Mouse (Mus musculus) brain, embryonic 18.5 days (tissue): ENCODE measurements around the gene Zfand3.

Source experiments
- DNase-seq: peaks from one replicate; pipeline ENCODE4 v3.0.0-alpha.2; 2012; ENCODE audit warnings: low read depth, low spot score

Gene Zfand3

DNA sequence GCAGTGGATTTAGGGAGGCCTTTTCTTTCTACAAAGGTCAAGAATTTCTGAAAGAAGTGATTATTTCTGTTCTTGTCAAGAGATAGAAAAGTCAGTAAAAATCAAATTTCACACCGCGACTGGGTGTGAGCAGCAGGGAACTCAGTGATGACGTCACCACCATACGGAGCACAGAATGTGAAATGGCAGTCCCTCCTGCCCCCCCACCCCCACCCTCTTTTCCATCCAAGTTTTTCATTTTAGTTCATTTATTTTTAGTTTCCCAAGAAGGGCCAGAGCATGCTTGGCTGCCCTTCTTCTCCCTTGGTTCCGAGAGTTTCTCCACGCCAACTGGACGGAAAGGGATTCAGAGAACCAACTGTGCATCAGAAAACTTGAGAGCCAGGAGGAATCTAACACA, 6.8 kb upstream of the Zfand3 start:
- no peak for DNase-seq

GRCm38 (mm10) chr17:29998566-29999295, 5.8 kb upstream of the Zfand3 start:
- no peak for DNase-seq

DNA sequence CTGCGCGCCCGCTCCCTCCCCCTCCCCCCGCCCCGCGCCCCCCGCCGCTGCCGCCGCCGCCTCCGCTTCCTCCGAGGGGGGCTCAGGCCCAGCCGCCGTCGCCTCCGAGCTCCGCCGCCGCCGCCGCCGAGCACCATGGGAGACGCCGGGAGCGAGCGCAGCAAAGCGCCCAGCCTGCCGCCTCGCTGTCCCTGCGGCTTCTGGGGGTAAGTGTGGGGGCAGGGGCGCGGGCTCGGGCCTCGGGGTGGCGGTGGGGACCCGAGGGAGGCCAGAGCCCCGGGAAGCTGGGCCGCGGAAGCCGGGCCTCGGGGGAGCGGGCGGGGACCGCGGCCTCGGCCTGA, 540 bp downstream of the Zfand3 start:
- DNase-seq, result no peak

- DNase-seq, result no peak
These were observed 963 bp downstream of the Zfand3 start for GRCm38 (mm10) chr17:30005451-30005941.

DNA sequence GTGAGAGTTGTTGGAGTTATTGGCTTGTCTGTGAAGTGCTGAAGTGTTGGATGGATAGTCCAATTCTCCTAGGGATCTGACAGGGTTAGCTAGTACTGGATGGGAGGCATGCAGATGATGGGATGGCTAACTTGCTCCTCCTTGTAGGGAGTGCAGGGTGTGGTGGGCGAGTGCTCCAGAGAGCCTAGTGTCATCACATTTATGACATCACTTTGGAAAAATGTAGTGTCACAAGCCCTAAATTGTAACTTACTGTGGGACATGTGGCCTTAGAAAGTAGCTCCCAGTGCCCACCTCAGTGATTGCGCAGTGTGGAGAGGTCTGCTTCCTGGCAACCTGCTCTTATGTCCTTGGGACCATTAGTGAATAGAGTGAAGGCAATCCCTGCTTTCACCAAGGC, 2.3 kb downstream of the Zfand3 start:
- no peak for DNase-seq

GRCm38 (mm10) chr17:30007883-30008282, 3.4 kb downstream of the Zfand3 start:
- no peak for DNase-seq

GRCm38 (mm10) chr17:30008392-30008791, 3.9 kb downstream of the Zfand3 start:
- DNase-seq, result no peak

DNA sequence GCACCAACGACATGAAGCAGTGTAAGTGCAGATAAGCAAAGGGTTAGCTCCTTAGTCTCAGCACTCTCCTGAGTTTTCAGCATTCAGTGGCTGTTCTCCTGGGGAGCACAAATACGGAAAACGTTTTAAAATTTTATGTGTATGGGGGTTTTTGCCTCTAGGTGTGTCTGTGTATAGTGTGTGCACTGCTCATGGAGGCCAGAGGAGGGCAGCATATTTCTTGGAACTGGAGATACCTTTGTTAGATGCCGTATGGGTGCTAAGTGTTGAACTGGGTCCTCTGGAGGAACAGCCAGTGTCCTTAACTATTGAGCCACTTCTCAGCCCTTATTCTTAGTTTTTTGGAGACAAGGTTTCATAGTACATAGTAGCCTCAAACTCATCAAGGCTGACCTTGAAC, 10.1 kb downstream of the Zfand3 start:
- DNase-seq, result no peak

- no peak for DNase-seq
These were observed 14.5 kb downstream of the Zfand3 start for GRCm38 (mm10) chr17:30018927-30019610.

DNA sequence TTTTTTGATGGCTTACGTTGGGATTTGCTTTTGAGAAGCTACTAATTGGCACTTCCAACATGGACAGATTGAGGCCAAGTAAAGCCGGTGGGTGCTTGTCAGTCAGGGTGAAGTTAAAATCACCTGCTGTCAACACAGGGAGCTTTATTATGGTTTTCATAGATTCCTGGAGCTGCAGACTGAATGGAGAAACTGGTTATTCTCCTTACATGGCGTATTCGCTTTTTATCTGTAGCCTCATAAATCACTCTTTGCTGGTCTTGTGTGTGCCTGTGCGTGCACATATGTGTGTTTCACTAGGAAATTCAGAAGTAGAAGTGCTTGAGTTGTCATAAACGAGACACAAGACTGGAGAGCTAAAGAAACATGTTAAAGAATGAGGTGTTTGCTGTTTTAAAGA, 15.4 kb downstream of the Zfand3 start:
- DNase-seq, result no peak

DNA sequence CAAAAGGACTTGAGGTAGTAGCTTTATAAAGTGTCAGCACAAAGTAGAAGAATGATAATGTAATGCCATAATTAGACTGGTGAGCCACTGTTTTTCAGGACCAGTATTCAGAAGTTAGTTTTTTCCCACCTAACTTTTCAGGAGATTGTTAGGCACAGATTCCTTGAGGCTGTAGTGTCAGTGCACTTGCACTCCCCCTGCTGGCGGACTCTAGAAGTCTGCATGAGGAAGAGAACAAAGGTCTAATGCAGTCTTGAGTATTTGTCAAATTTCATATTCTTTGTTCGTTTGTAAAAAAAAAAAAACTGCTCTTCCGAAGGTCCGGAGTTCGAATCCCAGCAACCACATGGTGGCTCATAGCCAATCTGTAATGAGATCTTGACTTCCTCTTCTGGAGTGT, 20.1 kb downstream of the Zfand3 start:
- peak; percentile 18 for DNase-seq

DNA sequence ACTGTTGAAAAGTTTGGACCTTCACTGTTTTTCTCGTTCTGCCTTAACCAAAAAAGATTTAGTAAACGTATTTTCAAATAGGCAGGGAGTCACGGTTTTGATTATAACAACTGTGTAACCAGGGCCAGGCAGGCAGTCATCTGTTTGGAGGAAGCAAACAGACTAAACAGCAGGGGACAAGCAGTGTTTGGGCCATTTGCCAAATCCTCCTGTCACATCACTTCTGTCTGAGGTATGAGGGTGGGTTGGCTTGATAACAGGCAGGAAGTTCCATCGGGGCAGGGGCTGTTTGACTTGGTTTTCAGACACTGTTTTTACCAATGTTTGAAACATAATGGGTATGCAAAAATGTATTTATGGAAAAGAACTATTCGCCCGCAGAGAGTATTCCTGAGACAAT, 22.1 kb downstream of the Zfand3 start:
- no peak for DNase-seq

GRCm38 (mm10) chr17:30027343-30028029, 23.0 kb downstream of the Zfand3 start:
- no peak for DNase-seq

DNA sequence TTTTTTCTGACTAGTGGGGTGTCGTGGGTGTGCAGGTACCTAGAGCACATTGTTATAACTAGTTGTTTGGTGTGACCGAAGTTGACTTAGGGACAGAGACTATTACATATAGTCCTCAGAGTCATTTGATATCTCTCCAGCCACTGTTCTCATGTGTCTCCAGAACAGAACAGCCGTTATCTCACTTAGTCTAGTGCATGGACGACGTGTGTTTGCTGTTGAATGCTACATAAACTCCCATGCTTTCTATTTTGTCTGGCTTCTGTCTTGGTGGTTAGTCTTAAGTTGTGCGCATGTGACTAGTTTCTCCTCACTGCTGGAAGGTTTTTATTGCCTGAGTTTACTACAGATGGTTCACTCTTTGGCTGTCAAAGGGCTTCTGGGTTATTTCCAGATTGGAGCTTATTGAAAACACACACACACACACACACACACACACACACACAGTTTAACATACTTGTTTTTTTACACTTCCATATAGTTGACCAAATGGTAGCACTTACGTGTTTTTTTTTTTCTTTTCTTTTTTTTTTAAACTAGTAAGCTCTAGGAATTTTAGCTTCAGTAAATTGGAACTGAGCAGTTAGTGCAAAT, 25.2 kb downstream of the Zfand3 start:
- no peak for DNase-seq

- no peak for DNase-seq
These were observed 28.3 kb downstream of the Zfand3 start for GRCm38 (mm10) chr17:30032796-30033195.

DNA sequence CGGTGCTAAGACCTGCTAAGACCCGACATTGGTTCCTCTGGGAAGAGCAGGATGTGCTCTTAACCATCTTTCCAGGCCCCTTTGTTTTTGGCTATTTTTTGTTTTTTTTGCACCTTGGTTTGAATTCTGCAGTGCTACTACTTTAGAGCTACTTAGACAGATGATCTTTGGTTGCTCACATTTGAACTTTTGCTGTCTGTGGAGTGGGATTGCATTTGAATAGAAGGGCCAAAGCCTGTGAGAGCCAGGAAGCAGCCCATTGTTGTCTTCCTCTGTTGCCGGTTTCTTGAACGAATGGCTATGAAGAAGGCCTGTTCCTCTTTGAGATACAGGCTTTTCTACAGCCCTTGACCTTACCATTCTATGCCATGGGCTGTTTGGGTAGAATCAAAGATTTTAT, 29.5 kb downstream of the Zfand3 start:
- DNase-seq, result no peak

DNA sequence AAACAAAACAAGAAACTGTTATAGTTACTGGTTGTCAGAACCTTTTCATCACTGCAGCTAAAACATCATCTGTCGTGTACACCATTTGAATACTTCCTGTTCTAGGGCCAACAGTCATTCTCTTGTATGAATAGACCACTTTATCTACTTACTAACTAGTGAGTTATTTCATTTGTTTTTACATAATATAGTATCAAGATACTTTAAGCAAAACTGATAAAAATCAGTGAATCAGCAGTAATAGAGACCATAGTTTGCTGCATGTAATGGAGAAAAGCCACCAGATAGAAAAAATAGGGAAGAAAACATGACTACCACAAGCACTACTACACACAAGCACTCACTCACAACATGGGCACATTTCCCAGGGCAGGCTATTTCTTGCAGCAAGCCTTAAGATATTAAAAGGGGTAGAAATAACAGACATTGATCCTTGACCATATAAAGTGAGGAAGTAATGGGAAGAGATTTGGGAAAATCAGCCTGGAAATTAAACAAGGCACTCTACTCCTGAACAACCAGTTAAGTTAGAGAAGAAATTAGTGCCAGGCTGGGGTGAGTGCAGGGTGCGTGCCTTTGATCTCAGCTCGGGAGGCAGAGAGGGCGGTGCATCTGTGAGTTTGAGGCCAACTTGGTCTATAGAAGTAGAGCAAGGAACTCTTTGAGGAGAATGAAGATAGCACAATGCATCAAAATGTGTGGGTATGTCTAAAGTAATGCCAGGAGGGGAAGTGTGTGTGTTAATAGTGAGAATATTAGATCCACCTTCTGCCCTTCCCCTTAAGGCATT, 30.9 kb downstream of the Zfand3 start:
- no peak for DNase-seq

DNA sequence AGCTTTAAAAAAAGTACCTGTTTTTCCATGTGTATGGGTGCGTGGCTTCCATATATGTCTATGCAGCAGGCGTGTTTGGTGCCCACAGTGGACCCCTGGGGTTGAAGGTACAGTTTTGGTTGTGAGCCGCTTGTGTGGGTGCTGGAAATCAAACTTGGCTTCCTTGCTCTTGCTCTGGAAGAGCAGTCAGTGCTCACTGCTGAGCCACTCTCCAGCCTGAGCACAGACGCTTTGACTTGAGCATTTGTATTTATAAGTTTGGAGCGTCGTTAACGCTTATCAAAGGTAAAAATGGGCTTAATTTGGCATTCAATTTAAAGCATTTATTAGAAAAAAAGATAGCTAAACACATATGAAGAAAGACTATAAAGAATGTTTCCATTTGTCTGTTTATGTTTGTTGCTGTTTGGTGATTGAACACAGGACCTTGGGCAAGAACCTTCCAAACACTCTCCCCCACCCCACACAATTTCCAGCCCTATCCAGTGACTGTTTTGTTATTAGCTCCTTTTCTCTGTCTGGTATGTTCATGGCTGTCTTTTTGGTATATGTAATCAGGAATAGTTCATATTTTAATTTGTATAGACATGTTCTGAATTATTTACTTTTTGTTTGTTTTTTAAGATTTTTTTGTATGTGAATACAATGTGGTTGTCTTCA, 38.8 kb downstream of the Zfand3 start:
- DNase-seq, result no peak

DNA sequence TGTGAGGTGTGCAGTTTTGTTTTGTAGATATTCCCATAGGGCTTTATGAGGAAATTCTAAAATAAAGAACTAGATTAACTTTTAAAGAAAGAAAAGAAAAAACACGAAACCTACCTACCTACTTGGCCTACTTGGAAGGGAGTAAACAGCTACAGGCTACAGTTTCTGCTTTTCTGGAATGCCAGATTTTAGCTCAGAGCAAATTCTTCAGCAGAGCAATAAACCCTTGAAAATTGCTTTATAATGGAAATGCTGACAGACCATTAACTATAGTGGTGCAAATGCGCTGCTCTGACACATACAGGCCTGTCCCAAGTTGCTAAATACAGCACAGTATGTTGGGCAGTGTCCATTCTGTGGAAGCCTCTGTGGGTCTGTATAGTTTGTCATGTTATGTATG, 40.6 kb downstream of the Zfand3 start:
- no peak for DNase-seq

GRCm38 (mm10) chr17:30046654-30047053, 42.1 kb downstream of the Zfand3 start:
- no peak for DNase-seq
